Mouse (Mus musculus) thymus, adult 2 months (tissue): ENCODE results near the gene Fbn1. TPM values are rescaled to one million over a fixed set of nuclear protein-coding genes. Genes with fewer than 3 reads are reported as not detected.

Experiments used
- DNase-seq: peaks from one replicate; pipeline ENCODE4 v3.0.0; 2021
- H3K27ac ChIP-seq: fragments of 200-500 bp; 2 replicates; pipeline ENCODE4 v1.5.1; 2012; ENCODE audit warnings: low read length, control low read depth; ENCODE audit not compliant: control insufficient read depth, insufficient read depth
- H3K27me3 ChIP-seq: fragments of 200-500 bp; 2 replicates; pipeline ENCODE4 v1.6.1; 2012; ENCODE audit warnings: mild to moderate bottlenecking, low read length, moderate library complexity, mixed read lengths; ENCODE audit not compliant: control insufficient read depth, insufficient read depth
- H3K36me3 ChIP-seq: fragments of 200-500 bp; 2 replicates; pipeline ENCODE4 v1.6.1; 2012; ENCODE audit warnings: mild to moderate bottlenecking, low read length, moderate library complexity; ENCODE audit not compliant: control insufficient read depth, insufficient read depth
- H3K4me1 ChIP-seq: fragments of 200-500 bp; replicated peaks from 2 replicates; pipeline ENCODE4 v1.6.1; 2012; ENCODE audit warnings: low read length; ENCODE audit not compliant: control insufficient read depth, insufficient read depth
- H3K4me3 ChIP-seq: fragments of 200-500 bp; 2 replicates; pipeline ENCODE4 v1.5.1; 2012; ENCODE audit warnings: mild to moderate bottlenecking, low read length, control low read depth, moderate library complexity; ENCODE audit not compliant: control insufficient read depth, insufficient read depth
- CTCF ChIP-seq: fragments of 200-500 bp; IDR thresholded peaks from 2 replicates; pipeline ENCODE4 v1.5.1; 2012; ENCODE audit warnings: mild to moderate bottlenecking, control low read depth, low read length, moderate library complexity, borderline replicate concordance; ENCODE audit not compliant: control insufficient read depth, poor library complexity, insufficient read depth; ENCODE audit errors: extremely low read depth
- POLR2A ChIP-seq: fragments of 200-500 bp; IDR thresholded peaks from 2 replicates; pipeline ENCODE4 v1.6.1; 2012; ENCODE audit warnings: mild to moderate bottlenecking, low read length, control low read depth, moderate library complexity; ENCODE audit not compliant: control insufficient read depth, poor library complexity, insufficient read depth; ENCODE audit errors: extremely low read depth
- WGBS: fragments of 180-500 bp; shearing (Covaris S2); methylation state at CpG from one replicate; pipeline ENCODE4 v1.1.7; 2018; 5-methylcytosine and 5-hydroxymethylcytosine counted together
- polyA plus RNA-seq: library from polyadenylated mRNA; depleted of rRNA; stranded (reverse); fragments of >200 nt; gene quantifications from 2 replicates; pipeline ENCODE4 v1.2.3, GENCODE M21; 2012

Fbn1 gene
- polyA plus RNA-seq, 1 experiment: 4.5 TPM

DNA sequence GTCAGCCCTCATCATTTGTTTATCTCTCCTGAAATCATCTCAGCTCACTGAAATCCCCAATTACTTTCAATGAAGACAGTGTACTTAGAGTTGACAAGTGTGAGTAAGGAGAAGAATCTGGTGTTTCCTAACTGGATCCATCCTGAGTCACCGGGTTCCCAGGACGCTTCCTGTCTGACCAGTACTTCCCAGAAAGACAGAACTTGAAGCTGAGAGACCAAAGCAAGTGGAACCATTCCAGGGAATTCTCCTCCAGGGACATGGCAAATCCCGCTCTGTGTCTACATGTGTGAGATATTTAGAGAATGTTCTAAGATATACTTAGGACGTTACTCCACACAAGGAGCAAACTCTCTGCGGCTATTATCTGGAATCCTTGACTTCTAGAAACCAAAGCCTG, 158.6 kb downstream of the Fbn1 start:
- Histone ChIP-seq H3K36me3 (no peaks in the 10 kb centered on the region), H3K27me3 (no peaks in the 10 kb centered on the region), H3K4me1 (no peaks in the 10 kb centered on the region), H3K4me3 (no peak overlapping the region), H3K27ac (no peak overlapping the region)
- DNase-seq: no peak
- WGBS: 94% methylated on average over 5 of the region's 5 CpGs
- TF ChIP-seq POLR2A: no peak
- TF ChIP-seq CTCF: no peak

DNA sequence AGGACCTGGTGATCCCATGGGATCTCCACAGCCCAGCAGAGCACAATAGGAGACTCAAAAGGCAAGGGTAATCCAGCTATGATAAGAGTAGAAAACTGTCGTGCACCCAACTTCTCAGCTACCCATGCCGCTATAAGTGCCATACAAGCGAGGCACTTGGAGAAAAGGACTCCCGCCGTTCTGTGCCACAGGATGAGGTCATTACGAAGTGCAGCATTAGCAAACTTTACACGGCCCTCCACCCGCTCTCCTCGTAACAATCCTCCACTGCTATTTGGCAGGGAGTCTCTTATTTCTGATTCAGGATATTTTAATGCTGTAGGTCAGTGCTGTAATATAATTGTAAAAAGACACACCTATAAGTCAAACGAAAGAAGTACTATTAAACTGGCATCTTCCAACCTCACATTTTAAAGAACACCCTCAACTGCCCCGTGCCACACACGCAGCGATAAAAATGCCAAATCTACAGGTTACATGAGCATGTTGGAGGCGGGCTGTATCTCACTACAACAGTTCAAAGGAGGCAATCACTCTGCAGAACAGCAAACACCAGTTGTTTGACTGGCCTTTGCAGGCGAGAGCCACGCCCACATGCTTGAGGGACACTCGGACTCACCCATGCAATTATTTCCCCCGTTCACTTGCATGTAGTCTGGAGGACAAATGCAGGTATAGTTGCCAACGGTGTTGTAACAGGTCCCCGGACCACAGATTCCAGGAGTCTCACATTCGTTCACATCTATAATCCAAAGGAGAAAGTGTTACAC, 165.4 kb downstream of the Fbn1 start:
- no peak overlapping the region for H3K27ac ChIP-seq
- H3K27me3 ChIP-seq: no peaks in the 10 kb centered on the region
- H3K4me3 ChIP-seq: no peak overlapping the region
- H3K36me3 ChIP-seq: no peaks in the 10 kb centered on the region
- 96% methylated on average over 21 of the region's 21 CpGs for WGBS
- H3K4me1 ChIP-seq: no peaks in the 10 kb centered on the region
- DNase-seq: no peak
- TF ChIP-seq POLR2A (no peak), CTCF (no peak)

- TF ChIP-seq CTCF: no peak
- no peak for TF ChIP-seq POLR2A
- Histone ChIP-seq H3K27ac (no peak overlapping the region), H3K27me3 (no peaks in the 10 kb centered on the region), H3K36me3 (no peaks in the 10 kb centered on the region), H3K4me1 (no peaks in the 10 kb centered on the region), H3K4me3 (no peak overlapping the region)
- 75% methylated on average over 5 of the region's 5 CpGs for WGBS
- no peak for DNase-seq
Observed at GRCm38 (mm10) chr2:125340381-125340780, 167.4 kb downstream of the Fbn1 start.

GRCm38 (mm10) chr2:125337239-125337638, 170.6 kb downstream of the Fbn1 start:
- Histone ChIP-seq H3K27ac (no peak overlapping the region), H3K36me3 (no peaks in the 10 kb centered on the region), H3K4me3 (no peak overlapping the region), H3K4me1 (no peaks in the 10 kb centered on the region), H3K27me3 (no peaks in the 10 kb centered on the region)
- 59% methylated on average over 3 of the region's 3 CpGs for WGBS
- TF ChIP-seq CTCF (no peak), POLR2A (no peak)
- no peak for DNase-seq

DNA sequence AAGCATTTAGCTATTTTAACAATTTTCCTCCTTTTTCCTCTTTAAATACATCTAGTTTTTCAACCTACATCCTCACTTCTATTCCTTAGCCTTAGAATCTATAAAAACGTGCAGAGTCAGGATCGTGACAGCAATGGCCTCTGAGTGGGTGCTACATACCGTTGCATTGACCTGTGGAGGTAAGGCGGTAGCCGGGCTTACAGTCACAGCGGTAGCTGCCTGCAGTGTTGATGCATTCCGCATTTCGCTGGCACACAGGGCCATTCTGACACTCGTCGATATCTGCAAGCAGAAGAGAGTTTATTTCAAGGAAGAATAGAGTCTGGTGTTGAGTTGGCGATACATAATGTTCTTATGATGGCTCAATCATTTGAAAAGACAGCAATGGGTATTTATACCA, 172.6 kb downstream of the Fbn1 start:
- H3K27ac ChIP-seq: no peak overlapping the region
- H3K27me3 ChIP-seq: no peaks in the 10 kb centered on the region
- 98% methylated on average over 11 of the region's 11 CpGs for WGBS
- H3K4me1 ChIP-seq: no peaks in the 10 kb centered on the region
- TF ChIP-seq CTCF (no peak), POLR2A (no peak)
- H3K36me3 ChIP-seq: no peaks in the 10 kb centered on the region
- DNase-seq: no peak
- no peak overlapping the region for H3K4me3 ChIP-seq

GRCm38 (mm10) chr2:125334163-125334562, 173.6 kb downstream of the Fbn1 start:
- no peaks in the 10 kb centered on the region for H3K27me3 ChIP-seq
- H3K4me3 ChIP-seq: no peak overlapping the region
- no peak for DNase-seq
- no peak overlapping the region for H3K27ac ChIP-seq
- no peaks in the 10 kb centered on the region for H3K36me3 ChIP-seq
- WGBS: 36% methylated on average over 4 of the region's 4 CpGs
- no peaks in the 10 kb centered on the region for H3K4me1 ChIP-seq
- no peak for TF ChIP-seq POLR2A
- no peak for TF ChIP-seq CTCF
